Mouse (Mus musculus) brown adipose tissue, adult 24 weeks (tissue): ENCODE measurements at regions not wholly inside any gene's neighbourhood (a gene's known extent, or its start where the extent isn't known, plus 50 kb on each side); places are given as distances from the start of the nearest gene placed in this dataset.

ENCODE experiments used
- H3K27ac ChIP-seq: fragments of 200-500 bp; replicated peaks from 2 replicates; pipeline ENCODE4 v1.5.1; 2012; ENCODE audit warnings: low read depth, mild to moderate bottlenecking, low read length
- H3K4me1 ChIP-seq: fragments of 200-500 bp; 2 replicates; pipeline ENCODE4 v1.6.1; 2012; ENCODE audit warnings: low read length, mixed read lengths; ENCODE audit not compliant: control insufficient read depth, insufficient read depth, insufficient read length
- H3K4me3 ChIP-seq: fragments of 200-500 bp; 2 replicates; pipeline ENCODE4 v1.5.1; 2012; ENCODE audit warnings: low read depth, mild to moderate bottlenecking, low read length, moderate library complexity; ENCODE audit not compliant: insufficient read depth

GRCm38 (mm10) chr10:44601550-44601949, 73.2 kb upstream of the Prdm1 start:
- H3K27ac ChIP-seq, result peak overlapping the region; percentile 63

GRCm38 (mm10) chr10:44599964-44600334, 71.6 kb upstream of the Prdm1 start:
- peak overlapping the region; percentile 33; the same call in 1 of the 2 replicates for H3K4me3 ChIP-seq
- peak overlapping the region; percentile 73 for H3K27ac ChIP-seq
- H3K4me1 ChIP-seq, result no peaks in the 10 kb centered on the region

More at GRCm38 (mm10) chr10:44601550-44601949, 73.2 kb upstream of the Prdm1 start:
- Histone ChIP-seq H3K4me1 (no peaks in the 10 kb centered on the region), H3K4me3 (no peak overlapping the region)

GRCm38 (mm10) chr10:44599331-44599963, 71.1 kb upstream of the Prdm1 start:
- Histone ChIP-seq H3K4me1 (no peaks in the 10 kb centered on the region), H3K4me3 (peak overlapping the region; percentile 33; the same call in 1 of the 2 replicates), H3K27ac (peak overlapping the region; percentile 73)

GRCm38 (mm10) chr10:44598615-44599014, 70.3 kb upstream of the Prdm1 start:
- H3K4me1 ChIP-seq, result no peaks in the 10 kb centered on the region
- no peak overlapping the region for H3K4me3 ChIP-seq
- peak overlapping the region; percentile 73 for H3K27ac ChIP-seq

- H3K4me1 ChIP-seq, result no peaks in the 10 kb centered on the region
- no peak overlapping the region for H3K4me3 ChIP-seq
- H3K27ac ChIP-seq, result no peak overlapping the region
Measured at GRCm38 (mm10) chr10:44595932-44596331, 67.6 kb upstream of the Prdm1 start.

GRCm38 (mm10) chr10:44589842-44590241, 61.5 kb upstream of the Prdm1 start:
- peaks cover 12% of the 10 kb centered on the region for H3K4me1 ChIP-seq
- peak overlapping the region; percentile 15 for H3K27ac ChIP-seq
- H3K4me3 ChIP-seq, result no peak overlapping the region

- Histone ChIP-seq H3K27ac (no peak overlapping the region), H3K4me3 (no peak overlapping the region), H3K4me1 (peaks cover 12% of the 10 kb centered on the region)
Measured at GRCm38 (mm10) chr10:44589352-44589751, 61.1 kb upstream of the Prdm1 start.

- no peak overlapping the region for H3K27ac ChIP-seq
- no peaks in the 10 kb centered on the region for H3K4me1 ChIP-seq
- H3K4me3 ChIP-seq, result no peak overlapping the region
Measured at GRCm38 (mm10) chr10:44582736-44583135, 54.4 kb upstream of the Prdm1 start.
